Mouse (Mus musculus) cerebellum, adult 11-12 months (tissue): ENCODE measurements around the gene Jpt2.

ENCODE experiments used
- DNase-seq: peaks from one replicate; pipeline ENCODE4 v3.0.0; 2022

Gene Jpt2

DNA sequence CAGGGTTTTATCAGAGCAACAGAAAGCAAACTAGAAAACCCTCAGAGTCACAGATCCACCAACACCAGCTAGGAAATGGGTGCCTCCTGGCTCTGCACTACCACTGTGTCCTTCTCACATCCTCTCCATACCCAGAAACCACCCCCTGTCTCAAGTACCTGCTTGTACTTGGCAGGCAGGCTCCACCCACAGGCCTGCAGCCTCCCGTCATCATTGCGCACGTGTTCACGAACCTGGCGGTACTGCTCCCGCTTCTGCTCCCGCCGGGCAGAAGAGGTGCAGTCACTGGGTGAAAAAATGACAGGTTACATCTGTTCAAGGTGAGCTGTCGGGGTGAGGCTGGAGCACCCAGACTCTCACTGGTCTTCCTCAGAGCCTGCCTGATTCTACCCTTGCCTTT, 56.7 kb downstream of the Jpt2 start:
- DNase-seq: no peak

DNA sequence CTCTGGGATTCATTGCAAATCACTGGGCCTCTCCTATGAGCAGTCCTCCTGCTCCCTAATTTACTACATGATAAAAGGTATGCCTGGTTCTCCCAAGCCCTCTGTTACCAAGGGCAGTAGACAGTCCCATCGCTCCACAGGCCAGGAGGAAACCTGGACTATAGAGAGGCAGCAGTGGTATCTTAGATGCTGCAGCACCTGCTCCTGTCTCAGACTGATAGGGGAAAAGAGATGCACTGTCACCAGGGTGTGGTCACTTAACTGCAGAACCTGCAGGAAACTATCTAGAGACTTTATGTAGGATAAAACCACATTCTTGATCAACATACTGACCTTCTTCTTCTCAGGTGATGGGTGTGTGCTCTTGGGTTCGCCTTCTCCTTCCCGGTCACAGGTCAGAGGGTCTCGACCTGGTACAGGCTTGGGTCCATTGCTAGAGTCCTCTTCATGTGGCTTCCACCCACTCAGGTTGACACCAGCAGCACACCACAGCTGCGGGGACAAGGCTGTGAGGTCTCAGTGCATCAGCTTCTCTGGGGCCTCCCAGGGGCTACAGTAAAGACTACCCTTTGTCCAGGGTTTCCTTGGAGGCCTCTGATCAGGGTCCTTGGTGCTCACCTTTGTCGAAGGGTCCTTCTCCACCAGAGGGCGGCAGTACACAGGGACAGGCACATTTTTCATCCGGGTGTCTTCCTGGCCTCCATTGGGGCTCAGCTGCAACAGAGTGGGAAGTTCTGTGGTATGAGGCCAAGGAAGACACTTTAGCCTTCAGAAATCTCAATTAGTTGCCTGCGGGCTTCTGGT, 57.6 kb downstream of the Jpt2 start:
- peak; percentile 29 for DNase-seq

DNA sequence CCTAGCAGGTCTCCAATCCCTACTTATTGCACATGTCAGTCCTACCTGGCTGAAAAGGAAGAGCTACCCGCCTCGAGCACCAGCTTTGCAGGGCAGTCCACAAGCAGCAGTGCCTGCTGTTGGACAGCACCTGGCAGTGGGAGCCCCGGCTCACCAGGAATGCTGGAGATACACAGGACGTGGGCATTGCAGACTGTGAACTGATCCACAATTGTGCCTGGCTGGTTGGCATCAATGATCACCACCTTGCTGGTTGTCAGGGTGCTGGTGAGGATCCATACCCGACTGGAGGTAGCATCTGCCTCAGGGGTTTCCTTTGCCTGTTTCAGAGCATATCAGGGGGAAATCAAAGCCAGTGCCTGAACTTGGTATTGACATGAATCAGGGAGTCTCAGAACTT, 58.4 kb downstream of the Jpt2 start:
- DNase-seq: no peak

DNA sequence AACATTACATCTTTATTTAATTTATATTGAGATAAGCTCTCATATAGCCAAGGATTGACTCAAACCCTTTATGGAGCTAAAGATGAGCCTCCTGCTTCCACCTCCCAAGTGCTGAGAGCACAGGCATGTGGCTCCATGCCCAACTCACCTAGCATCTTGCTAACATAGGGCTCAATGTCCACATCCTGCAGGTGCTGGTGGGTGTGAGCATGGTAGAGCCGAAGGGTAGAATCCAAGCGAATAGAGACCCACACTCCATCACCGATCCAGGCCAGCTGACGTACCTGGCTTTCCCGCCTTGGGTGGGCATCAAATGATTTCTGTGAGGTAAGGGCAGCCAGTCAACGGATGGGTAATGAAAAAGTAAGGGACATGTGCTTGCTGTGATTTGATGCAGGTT, 60.5 kb downstream of the Jpt2 start:
- DNase-seq: peak; percentile 27

DNA sequence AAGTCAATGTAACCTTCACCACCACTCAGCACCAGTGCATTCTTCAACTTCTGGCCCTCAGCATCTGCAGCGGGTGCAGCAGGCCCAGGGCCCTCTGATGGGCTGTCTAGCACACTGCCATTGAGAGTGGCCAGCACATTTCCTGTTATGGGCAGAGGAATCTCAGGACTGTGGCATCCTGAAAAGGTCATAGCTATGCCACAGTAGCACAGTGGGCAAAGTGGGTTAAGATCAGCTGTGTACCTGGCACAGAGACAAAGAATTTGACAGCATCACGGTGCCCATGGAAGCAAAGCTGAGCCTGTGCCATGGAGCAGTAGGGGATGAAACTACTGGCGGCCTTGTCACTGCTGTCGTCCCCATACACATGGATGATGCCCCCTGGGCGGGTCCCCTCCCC, 61.3 kb downstream of the Jpt2 start:
- DNase-seq: peak; percentile 41

DNA sequence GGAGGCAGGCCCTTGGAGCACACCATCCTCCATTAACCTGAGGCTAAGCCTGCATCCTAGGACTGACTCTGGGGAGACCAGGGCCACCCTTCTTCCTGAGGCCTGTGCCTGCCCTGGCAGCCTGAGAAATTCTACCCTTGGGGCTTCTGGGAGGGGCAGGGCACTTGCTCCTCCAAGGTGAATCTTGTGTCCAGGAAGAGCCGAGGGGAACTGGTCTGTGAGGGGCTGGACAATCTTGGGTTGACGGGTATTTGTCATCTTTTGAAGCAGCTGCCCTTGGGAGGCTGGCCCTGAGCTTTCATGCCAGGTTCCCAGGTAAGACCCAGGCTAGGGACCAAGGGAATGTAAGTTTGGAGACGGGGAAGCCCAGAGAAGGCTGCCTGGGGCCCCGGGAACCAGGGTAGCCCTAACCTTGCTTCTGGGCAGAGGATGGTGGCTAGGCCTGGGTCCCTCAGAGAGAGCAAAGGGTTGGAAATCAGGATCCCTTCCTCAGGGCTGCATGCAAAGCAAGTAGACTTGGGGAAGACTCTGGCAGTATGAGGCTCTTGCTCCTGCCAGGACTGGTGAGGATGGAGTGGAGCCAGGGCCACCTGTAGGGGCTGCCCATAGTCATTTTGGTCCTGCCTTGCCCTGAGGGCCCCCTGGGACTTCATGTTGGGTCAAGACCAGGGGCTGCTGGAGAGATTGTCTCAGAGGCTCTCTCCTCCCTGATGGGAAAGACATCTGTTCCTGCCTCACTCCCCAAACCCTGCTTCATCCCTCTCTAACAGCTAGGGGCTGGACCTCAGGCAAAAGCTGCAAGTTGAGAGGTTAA, 62.2 kb downstream of the Jpt2 start:
- DNase-seq: peak; percentile 55

DNA sequence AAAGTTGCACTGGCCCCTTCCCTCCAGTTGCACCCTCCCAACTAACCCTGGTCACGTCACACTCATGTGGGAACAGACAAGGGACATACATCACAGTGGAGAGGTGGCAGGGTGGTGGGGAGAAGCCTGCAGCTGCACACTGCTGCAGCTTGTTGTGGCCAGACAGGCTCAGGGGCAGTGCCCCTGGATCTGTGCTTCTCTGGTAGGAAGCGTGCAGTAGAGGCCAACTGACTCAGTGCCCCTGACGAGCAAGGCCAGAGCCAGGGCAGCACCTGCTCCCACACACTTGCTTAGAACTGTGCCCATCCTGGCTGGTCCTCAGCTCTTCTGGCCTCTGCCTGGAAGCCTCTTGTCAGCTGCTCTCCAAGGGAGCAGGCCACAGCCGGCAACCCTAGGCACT, 62.9 kb downstream of the Jpt2 start:
- DNase-seq: peak; percentile 34

DNA sequence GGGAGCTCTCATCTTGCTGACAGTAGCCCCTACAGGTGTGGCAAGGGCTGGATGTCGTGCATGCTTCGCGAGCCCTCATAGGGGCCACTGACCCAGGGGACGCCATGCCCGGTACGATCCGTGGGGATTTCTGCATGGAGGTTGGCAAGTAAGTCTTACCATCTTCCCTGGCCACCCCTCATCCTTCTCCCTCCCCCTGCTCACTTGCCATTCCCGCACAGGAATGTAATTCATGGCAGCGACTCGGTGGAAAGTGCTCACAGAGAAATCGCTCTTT, 63.6 kb downstream of the Jpt2 start:
- DNase-seq: peak; percentile 48

DNA sequence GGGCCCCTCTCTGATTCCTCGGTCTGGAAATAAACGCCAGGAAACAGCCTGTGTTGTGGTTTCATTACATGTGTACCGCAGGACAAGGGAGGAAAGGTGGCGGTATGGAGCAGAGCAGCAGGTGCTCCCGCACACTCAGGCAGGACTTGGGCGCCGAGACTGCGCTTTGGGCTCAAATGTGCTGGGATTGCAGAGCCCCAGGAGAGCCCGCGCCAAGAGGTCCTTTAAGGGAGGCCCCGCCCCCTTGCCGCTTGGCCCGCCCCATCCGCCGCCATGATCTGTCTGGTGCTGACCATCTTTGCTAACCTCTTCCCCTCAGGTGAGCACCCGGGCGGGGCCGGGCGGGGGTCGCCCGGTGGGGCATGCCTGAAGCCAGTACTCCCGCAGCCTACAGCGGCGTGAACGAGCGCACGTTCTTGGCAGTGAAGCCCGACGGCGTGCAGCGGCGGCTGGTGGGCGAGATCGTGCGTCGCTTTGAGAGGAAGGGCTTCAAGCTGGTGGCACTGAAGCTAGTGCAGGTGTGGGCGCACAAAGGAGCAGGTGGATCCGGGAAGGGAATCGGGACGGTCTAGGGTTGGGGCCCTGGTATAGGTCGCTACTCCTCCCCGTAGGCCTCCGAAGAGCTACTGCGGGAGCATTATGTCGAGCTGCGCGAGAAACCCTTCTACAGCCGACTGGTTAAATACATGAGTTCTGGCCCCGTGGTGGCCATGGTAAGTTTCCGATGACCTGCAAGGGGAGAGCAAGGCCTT, 64.1 kb downstream of the Jpt2 start, which contains the start of gene Nme3:
Gene Nme3, plus strand, starts transcription at position 260 of the 752 bp plus-strand sequence.
- peak; percentile 78 for DNase-seq

DNA sequence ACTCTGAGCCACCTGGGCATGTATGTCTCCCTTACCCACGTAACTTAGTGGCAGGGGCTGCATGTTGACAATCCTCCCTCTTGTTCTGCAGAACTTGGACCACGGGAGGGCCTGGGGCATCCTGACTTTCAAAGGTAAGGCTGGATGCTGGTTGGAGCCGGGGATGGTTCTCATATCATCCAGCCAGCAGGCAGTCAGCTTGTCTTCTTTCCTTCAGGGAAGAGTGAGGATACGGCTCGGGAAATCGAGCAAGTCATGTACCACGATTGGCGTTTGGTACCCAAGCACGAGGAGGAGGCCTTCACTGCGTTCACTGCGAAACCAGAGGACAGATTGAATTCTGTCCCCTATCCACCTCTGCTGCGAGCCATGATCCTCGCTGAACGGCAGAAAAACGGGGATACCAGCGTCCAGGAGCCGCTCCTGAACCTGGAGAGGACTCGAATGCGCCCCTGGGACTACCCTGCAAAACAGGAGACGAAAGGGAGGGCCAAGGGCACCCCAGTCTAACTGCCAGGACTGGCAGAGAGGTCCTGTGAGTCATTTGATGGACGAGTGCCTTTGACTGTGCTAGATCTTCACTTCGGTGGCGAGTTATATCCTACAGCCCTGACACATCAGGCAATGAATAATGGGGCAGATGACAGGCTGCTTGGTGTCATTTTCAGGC, 64.8 kb downstream of the Jpt2 start:
- no peak for DNase-seq

DNA sequence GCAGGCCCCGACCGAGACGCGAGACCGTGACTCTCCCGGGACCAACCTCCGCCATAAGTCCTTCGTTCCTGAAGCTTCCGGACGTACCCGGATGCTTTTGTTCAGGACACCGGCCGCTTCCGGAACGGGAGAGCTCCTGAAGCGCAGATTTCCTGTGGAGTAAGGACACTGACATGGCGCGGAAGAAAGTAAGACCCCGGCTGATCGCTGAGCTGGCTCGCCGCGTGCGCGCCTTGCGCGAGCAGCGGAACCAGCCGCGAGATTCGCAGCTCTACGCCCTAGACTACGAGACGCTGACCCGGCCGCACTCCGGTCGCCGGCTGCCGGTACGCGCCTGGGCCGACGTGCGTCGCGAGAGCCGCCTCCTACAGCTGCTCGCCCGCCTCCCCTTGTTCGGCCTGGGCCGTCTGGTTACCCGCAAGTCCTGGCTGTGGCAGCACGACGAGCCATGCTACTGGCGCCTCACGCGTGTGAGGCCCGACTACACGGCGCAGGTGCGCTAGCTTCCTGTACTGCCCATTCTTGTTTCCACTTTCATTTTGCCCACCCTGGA, 65.4 kb downstream of the Jpt2 start, which contains the start of the genes Eme2 and Mrps34:
Gene Eme2, minus strand, starts transcription at position 93 of the 553 bp plus-strand sequence.
Gene Mrps34, plus strand, starts transcription at position 122 of the 553 bp plus-strand sequence.
- peak; percentile 82 for DNase-seq

DNA sequence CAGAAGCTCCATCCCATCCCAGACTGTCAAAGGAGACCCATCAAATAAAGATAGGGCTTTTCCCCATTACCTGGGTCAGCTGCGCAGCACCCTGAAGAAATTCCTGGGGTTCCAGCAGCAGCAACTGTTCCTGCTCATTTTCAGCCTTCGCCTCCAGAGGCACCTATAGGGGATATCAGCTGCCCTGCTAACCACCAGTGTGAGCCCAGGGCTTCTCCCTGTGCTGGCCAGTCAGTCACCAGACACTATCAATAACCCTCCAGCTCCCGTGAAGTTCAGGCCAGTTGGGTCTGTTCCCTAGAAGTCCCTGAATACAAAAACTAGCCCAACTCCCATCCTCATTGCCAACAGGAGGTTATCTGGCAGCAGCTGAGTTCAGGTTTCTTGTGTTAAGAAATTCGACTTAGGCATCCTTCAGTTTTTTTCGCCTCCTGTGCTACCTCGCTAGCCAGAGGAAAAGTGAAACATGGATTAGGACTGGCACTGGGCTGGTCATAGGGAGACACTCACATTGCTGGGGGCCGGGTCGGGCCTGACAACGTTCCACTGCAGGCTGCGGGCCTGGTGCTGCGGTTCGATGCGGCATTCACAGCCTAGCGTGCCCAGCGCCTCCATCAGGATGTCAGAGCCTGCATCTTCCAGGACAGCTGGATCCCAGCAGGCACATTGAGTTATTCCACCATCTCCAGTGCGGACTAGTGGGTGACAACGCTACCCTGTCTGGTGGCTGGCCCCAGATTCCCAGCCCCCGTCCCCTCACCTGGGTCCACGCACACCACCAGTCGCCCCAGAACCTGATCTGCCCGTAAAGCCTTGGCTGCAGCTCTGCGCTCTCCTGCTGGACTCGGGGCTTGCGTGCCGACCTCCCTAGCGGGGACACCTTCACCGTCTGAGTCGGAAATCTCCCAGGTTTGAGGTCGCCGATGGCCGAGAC, 66.2 kb downstream of the Jpt2 start:
- DNase-seq: no peak

DNA sequence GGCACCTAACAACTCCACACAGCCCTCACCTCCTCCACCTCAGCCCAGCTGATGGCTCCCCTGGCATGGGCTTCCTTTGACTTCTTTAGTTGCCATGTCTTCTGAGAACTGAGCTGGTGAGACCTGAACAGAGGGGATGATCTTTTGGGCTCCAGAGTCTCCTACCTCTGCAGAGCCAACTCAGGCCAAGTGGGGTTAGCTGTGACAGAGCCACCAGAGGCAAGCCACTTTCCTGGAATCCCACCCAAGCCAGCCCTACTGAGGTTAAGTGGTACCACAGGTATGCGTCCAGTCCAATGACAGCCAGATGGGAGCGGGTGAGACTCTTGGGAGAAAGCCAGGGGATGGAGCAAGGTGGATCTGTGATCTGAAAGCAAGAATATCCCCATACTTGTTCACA, 67.2 kb downstream of the Jpt2 start:
- peak; percentile 52 for DNase-seq

DNA sequence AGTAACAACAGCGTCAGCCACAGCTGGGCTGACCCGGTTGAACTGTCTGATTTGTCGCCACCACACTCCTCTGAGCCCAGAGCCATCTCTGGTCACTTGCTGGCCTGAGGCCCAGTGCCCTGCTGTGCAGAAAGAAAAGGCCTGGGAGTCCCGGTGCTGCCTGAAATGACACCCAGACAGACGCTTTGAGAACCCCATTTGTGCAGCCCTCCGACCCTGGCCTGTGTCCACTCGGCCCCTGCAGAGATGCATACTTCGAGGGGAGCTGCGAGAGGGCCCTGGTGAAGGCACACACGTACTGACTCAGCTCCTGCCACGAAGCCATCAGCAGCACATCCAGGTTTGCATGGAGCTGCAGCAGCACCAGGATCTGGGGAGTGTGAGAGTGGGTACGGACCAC, 67.7 kb downstream of the Jpt2 start:
- DNase-seq: peak; percentile 64

DNA sequence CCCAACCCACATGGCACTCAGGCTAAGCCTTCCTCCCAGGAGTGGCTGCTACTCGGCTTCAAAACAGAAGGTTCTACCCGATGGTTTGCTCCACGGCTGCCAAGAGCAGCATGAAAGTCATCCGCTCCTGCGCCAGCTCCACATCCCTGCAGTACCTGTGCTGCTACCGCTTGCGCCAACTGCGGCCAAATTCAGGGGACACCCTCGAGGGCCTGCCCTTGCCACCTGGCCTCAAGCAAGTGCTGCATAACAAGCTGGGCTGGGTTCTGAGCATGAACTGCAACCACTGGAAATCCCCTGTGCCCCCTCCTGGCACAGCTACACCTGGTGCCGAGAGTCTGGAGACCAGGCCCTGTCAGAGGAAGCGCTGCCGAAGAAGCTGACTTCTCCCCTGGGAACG, 69.2 kb downstream of the Jpt2 start:
- DNase-seq: peak; percentile 87

DNA sequence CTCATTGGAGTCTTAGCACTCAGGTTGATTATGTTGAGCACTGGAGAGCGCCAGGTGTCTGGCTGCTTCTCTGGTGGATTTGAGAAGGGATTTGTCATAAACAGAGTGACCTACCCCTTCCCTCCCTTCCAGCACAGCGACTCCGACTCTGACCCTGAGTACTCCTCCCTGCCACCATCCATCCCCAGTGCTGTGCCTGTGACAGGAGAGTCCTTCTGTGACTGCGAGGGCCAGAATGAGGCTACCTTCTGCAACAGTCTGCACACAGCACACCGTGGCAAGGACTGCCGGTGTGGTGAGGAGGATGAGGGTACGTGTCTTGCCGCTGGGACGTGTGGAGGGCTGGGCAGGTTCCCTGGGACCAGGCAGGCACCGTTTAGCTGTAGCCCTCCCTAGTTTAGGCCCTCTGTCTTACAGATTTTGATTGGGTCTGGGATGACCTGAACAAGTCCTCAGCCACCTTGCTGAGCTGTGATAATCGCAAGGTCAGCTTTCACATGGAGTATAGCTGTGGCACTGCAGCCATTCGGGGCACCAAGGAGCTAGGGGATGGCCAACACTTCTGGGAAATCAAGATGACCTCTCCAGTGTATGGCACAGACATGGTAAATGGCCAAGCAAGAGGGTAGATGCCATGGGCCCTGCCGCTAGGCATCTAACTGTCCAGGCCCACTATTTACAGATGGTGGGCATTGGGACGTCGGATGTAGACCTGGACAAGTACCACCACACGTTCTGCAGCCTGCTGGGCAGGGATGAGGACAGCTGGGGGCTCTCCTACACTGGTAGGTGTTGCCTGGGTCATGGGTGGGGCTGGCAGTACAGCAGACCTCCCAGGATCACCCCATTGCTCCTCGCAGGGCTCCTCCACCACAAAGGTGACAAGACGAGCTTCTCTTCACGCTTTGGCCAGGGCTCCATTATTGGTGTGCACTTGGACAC, 70.1 kb downstream of the Jpt2 start:
- peak; percentile 62 for DNase-seq

DNA sequence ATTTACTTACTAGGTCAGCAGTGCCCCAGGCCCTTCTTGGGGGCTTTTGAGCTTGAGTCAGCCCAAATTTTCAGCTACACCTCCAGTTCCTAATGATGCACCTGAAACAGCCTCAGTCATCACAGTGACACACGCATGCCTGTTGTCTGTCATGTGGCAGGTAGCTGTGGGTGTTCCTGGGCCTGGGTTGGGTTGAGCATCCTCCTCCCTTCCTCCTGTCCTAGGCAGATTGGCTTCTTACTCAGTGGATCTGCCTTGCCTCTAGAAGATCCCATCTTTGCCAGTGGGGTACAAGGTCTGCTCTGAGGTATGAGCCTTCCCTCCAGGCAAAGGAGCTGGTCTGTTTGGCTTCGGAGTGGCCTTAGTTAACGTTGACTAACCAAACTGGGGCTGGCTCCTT, 71.6 kb downstream of the Jpt2 start:
- DNase-seq: peak; percentile 25
